Mouse (Mus musculus) limb, embryonic 13.5 days (tissue): ENCODE data around the gene Rapgef2. TPM values are rescaled to one million over a fixed set of nuclear protein-coding genes. Genes with fewer than 3 reads are reported as not detected.

Experiments used
- ATAC-seq: fragments of 200-750 bp; cut with Nextera tagmentation; 2 replicates; pipeline ENCODE4 v1.8.0; 2017; ENCODE audit warnings: low read depth, moderate number of reproducible peaks, moderate TSS enrichment; ENCODE audit not compliant: low FRiP score
- H3K27ac ChIP-seq: fragments of 300-500 bp; sonication (generic); 2 replicates; pipeline ENCODE4 v1.5.1; 2015; ENCODE audit warnings: inconsistent platforms, mild to moderate bottlenecking, moderate library complexity
- H3K27me3 ChIP-seq: fragments of 300-500 bp; sonication (generic); 2 replicates; pipeline ENCODE4 v1.6.1; 2015; ENCODE audit warnings: mild to moderate bottlenecking, inconsistent platforms
- H3K36me3 ChIP-seq: fragments of 300-500 bp; sonication (generic); 2 replicates; pipeline ENCODE4 v1.6.1; 2015; ENCODE audit warnings: inconsistent platforms, mild to moderate bottlenecking, moderate library complexity
- H3K4me1 ChIP-seq: fragments of 300-500 bp; sonication (generic); 2 replicates; pipeline ENCODE4 v1.6.1; 2015; ENCODE audit warnings: inconsistent platforms
- H3K4me2 ChIP-seq: fragments of 300-500 bp; sonication (generic); replicated peaks from 2 replicates; pipeline ENCODE4 v1.6.1; 2015; ENCODE audit warnings: inconsistent platforms, mild to moderate bottlenecking, moderate library complexity
- H3K4me3 ChIP-seq: fragments of 300-500 bp; sonication (generic); 2 replicates; pipeline ENCODE4 v1.5.1; 2015; ENCODE audit warnings: moderate library complexity, mild to moderate bottlenecking, inconsistent platforms
- H3K9ac ChIP-seq: fragments of 300-500 bp; sonication (generic); 2 replicates; pipeline ENCODE4 v1.6.1; 2015; ENCODE audit warnings: mild to moderate bottlenecking, inconsistent platforms
- H3K9me3 ChIP-seq: fragments of 300-500 bp; sonication (generic); 2 replicates; pipeline ENCODE4 v1.6.1; 2016; ENCODE audit warnings: inconsistent platforms
- WGBS: fragments of 180-500 bp; shearing (Covaris S2); methylation state at CpG from one replicate; pipeline ENCODE4 v1.1.7; 2015; 5-methylcytosine and 5-hydroxymethylcytosine counted together
- polyA plus RNA-seq: library from polyadenylated mRNA; unstranded; fragments of >200 nt; fragmentation: Nextera tagmentation; extraction: Ambion mirVana; gene quantifications from 2 replicates; pipeline ENCODE4 v1.2.1, GENCODE M21; 2015

Rapgef2 gene
- polyA plus RNA-seq, 1 experiment from 2014 or later: 7.0 TPM

DNA sequence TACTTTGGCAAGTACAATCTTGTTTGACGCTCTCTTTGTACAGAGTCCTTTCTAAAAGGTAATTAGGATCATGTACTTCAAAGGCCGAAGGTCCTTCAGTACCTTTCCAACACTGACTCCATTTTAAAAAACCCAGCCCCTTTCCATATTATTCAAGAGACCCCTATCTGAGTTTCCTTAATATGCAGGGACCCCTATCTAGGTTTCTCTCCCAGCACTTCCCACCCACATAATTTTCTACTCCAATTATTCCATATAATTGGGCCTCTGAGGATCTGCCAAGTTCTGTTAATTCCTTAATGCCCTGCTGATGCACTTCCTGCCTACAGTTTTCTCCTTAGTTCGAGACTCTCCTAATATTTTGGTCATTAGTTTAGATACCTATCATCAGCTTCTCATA lies 10.3 kb upstream of the Rapgef2 start:
- no peaks in the 10 kb centered on the region for H3K36me3 ChIP-seq
- 79% methylated on average over 3 of the region's 3 CpGs for WGBS
- no peak overlapping the region for H3K4me3 ChIP-seq
- no peaks in the 10 kb centered on the region for H3K4me1 ChIP-seq
- H3K9ac ChIP-seq: no peak overlapping the region
- H3K27me3 ChIP-seq: no peaks in the 10 kb centered on the region
- H3K27ac ChIP-seq: no peak overlapping the region
- H3K9me3 ChIP-seq: no peaks in the 10 kb centered on the region
- no peak overlapping the region for H3K4me2 ChIP-seq
- no peak for ATAC-seq

DNA sequence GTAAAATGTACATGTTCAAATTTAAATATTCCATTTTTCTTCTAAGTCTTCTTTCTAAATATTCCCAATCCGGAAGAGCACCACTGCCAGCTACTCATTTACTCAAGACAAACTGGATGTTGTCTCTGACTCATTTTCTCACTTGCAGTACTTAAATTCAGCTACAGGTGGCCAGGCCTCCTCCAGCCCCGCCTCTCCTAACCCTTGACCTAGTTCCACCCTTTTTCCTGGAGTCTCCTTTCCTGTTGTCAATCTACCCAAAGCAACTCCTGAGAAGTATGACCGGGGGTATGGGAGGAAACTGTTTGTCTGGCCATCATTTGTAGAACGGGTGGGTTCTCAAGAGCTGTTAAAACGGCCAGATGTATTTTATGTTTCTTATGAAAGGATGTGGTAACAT lies 9.7 kb upstream of the Rapgef2 start:
- ATAC-seq: no peak
- Histone ChIP-seq H3K9ac (no peak overlapping the region), H3K4me3 (no peak overlapping the region), H3K9me3 (no peaks in the 10 kb centered on the region), H3K36me3 (no peaks in the 10 kb centered on the region), H3K4me2 (no peak overlapping the region), H3K4me1 (no peaks in the 10 kb centered on the region), H3K27ac (no peak overlapping the region), H3K27me3 (no peaks in the 10 kb centered on the region)
- 63% methylated on average over 5 of the region's 5 CpGs for WGBS

DNA sequence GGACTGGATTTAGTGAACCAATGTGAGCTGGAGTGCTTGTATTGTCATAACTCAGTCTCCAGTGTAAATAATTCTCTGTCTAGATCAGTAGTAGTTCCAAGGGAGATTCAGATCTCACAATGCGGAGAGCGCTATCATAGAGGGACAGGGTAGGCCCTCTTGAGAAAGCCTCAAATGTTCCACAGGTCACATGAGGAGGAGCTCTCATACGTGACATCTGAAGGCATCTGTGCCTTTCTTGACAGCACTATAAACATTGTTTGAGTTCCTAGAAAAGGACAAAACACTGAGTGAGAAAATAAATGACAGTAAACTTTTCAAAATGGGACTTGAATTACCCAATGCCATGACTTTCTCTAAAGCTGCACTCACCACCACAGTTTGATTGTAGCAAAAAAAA lies 8.4 kb upstream of the Rapgef2 start:
- no peak for ATAC-seq
- 90% methylated on average over 3 of the region's 3 CpGs for whole genome bisulfite sequencing
- no peak overlapping the region for H3K9ac ChIP-seq

DNA sequence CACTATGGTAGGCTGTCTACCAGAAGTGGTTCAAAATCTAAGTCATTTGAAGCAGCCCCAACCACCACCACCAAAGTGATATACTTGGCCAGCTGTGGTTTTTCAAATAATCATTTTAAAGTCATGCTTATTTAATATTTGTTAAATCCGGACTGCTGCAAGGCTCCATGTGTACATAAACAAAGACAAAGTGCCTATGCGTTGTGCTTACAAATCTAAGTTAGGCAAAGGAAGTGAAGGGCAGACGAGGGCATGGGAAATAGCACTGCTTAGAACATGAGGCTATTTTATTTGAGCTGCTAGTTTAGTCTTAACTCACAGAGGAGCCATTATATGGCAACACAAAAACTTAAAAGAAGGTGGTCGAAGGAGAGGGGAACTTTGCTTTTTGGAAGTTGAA lies 6.7 kb upstream of the Rapgef2 start:
- Histone ChIP-seq H3K4me1 (peaks cover 2% of the 10 kb centered on the region; the same call in 1 of the 2 replicates), H3K4me3 (no peak overlapping the region), H3K27ac (no peak overlapping the region), H3K9ac (no peak overlapping the region), H3K27me3 (peaks cover 4% of the 10 kb centered on the region; the same call in 1 of the 2 replicates), H3K36me3 (no peaks in the 10 kb centered on the region), H3K9me3 (no peaks in the 10 kb centered on the region), H3K4me2 (no peak overlapping the region)
- no peak for ATAC-seq
- WGBS: 64% methylated on average over 4 of the region's 4 CpGs

More for the DNA sequence above, 8.4 kb upstream of the Rapgef2 start:
- Histone ChIP-seq H3K4me3 (no peak overlapping the region), H3K4me1 (no peaks in the 10 kb centered on the region), H3K4me2 (no peak overlapping the region), H3K27ac (no peak overlapping the region), H3K36me3 (no peaks in the 10 kb centered on the region), H3K9me3 (no peaks in the 10 kb centered on the region), H3K27me3 (no peaks in the 10 kb centered on the region)

DNA sequence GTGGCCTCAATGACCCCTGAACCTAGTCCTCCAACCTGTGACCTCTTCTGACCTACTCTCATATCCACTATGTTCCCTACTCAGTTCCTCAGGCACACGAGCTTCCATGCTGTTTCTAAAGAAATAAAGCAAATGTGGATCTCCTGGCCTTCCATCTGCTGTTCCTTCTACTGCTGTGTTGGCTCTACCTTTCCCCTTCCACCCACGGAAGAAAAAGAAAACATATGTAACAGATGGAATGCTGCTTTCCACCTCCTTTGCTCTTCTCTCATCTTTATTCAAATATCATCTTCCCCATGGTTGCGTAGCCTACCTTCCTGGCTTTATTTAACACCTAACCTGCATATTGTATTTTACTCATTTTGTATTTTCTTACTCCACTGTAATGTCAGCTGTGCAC lies 2.7 kb upstream of the Rapgef2 start:
- H3K27me3 ChIP-seq: peaks cover 4% of the 10 kb centered on the region; the same call in 1 of the 2 replicates
- H3K4me3 ChIP-seq: no peak overlapping the region
- H3K9me3 ChIP-seq: no peaks in the 10 kb centered on the region
- no peaks in the 10 kb centered on the region for H3K36me3 ChIP-seq
- peaks cover 23% of the 10 kb centered on the region for H3K4me1 ChIP-seq
- no peak for ATAC-seq
- H3K9ac ChIP-seq: no peak overlapping the region
- no peak overlapping the region for H3K4me2 ChIP-seq
- H3K27ac ChIP-seq: no peak overlapping the region
- WGBS: 73% methylated on average over 3 of the region's 3 CpGs

DNA sequence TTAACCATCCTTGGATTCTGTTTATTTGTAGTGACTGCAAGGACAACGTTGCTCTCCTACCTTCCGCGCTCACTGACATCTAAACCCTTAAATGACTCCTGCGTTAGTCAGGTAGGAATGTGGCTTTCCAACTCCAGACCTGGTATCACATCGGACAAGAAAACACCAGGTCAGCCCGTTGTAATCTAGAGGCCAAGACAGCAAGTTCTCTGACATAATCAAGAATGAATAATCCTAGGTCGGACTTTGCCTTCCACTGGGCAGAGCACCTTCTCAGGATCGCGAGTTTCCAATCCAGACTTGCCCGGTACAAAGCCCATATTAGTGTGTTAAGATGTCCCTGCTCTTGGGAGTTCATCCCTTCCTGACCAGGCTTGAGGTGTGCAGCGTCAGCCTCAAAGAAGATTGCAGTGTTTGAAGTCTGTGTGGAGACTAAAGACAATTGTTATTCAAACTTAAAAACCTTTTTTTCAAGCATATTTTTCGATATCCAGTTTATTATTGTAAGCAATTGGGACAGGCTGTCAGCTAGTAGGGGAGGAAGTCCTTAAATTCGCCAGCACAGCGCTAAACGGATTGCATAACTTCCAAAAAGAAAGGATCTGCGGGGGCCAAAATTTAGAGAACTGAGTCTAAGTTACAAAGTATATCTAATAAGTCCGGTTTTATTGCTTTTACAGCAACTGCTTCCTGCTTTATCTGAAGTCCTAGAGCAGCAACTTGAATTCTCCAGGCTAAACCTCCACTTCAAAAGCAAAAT lies 1.6 kb upstream of the Rapgef2 start:
- WGBS: 13% methylated on average over 17 of the region's 17 CpGs
- H3K9me3 ChIP-seq: no peaks in the 10 kb centered on the region
- peaks cover 4% of the 10 kb centered on the region; the same call in 1 of the 2 replicates for H3K27me3 ChIP-seq
- H3K4me3 ChIP-seq: peak overlapping the region; percentile 92
- no peaks in the 10 kb centered on the region for H3K36me3 ChIP-seq
- H3K4me1 ChIP-seq: peaks cover 34% of the 10 kb centered on the region
- H3K9ac ChIP-seq: peak overlapping the region; percentile 82
- H3K27ac ChIP-seq: no peak overlapping the region
- no peak for ATAC-seq
- peak overlapping the region; percentile 96 for H3K4me2 ChIP-seq

DNA sequence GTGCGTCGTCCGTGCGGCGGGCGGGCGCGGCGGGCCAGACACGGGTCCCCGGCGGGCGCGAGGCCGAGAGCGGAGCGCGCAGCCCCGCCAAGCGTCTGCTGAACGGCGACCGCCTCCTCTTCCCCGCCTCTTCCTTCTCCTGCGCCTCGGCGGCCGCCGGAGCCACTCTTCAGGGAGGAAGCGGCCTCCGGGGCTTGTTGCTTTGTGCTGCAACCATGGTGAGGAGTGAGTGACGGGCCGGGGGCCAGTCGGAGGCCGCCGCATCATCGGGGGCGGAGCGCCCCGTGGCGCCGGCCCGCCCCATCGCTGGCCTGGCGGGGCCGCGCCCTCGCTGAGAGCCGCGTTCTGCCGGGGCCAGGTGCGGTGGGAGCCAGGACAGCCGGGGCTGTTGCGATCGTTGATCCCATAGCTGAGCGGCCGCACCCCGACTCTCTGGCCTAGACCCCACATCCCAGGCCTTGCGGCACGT lies 825 bp upstream of the Rapgef2 start:
- Histone ChIP-seq H3K4me3 (peak overlapping the region; percentile 92), H3K4me1 (peaks cover 42% of the 10 kb centered on the region), H3K36me3 (no peaks in the 10 kb centered on the region), H3K27ac (peak overlapping the region; percentile 97), H3K9ac (peak overlapping the region; percentile 94), H3K27me3 (peaks cover 4% of the 10 kb centered on the region; the same call in 1 of the 2 replicates), H3K9me3 (no peaks in the 10 kb centered on the region), H3K4me2 (peak overlapping the region; percentile 96)
- under 1% methylated on average over 37 of the region's 60 CpGs for WGBS
- peak; percentile 98 for ATAC-seq

DNA sequence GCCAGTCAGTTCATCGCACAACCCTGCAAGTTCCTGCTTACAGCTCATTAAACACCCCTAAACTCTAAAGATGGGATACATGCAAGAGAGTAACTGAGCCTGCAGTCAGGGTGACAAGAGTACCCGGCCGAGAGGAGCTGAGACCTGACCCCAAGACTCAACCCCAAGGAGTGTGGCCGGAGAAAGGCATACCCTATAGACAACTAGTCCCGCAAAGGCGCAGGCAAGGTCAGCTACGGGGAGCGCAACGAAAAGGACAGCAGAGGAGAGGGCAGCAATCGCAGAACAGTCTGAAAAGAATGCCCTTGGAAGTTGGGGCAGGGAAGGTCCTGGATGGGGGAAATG lies 314 bp downstream of the Rapgef2 start:
- Histone ChIP-seq H3K27me3 (peaks cover 4% of the 10 kb centered on the region; the same call in 1 of the 2 replicates), H3K36me3 (no peaks in the 10 kb centered on the region), H3K4me1 (peaks cover 42% of the 10 kb centered on the region), H3K4me2 (peak overlapping the region; percentile 96), H3K9ac (peak overlapping the region; percentile 94), H3K9me3 (no peaks in the 10 kb centered on the region), H3K4me3 (peak overlapping the region; percentile 92), H3K27ac (peak overlapping the region; percentile 97)
- 0% methylated on average over 10 of the region's 10 CpGs for WGBS
- no peak for ATAC-seq

DNA sequence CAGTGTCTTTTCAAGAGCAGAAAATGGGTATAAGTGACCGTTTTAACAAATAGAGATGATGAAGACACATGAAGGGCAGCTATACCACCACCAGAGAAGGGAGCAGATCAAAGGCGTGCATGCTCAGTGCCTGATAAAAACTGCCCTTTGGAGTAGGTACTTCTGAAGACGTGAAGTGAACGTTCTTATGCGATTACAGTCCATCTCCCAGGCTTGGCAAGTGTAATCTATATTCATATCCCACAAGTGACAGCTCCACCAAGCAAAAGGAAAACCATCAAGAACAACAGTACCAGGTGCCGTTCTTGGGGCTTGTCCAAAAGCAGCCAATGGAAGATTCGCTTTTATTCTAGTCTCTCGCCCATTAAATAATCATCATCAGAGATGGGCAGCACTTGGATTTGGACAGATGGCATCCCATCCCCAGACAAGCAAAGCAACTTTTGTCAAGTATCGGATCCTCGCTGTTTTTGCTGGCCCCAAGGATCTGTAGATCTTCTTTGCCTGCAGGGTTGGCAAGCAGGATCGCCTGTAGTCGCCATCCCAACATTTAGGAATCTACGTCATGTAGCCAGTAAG lies 1.1 kb downstream of the Rapgef2 start:
- no peak for ATAC-seq
- WGBS: 69% methylated on average over 13 of the region's 13 CpGs
- peak overlapping the region; percentile 92 for H3K4me3 ChIP-seq
- H3K27me3 ChIP-seq: peaks cover 4% of the 10 kb centered on the region; the same call in 1 of the 2 replicates
- peaks cover 42% of the 10 kb centered on the region for H3K4me1 ChIP-seq
- peak overlapping the region; percentile 94 for H3K9ac ChIP-seq
- no peak overlapping the region for H3K27ac ChIP-seq
- H3K9me3 ChIP-seq: no peaks in the 10 kb centered on the region
- H3K4me2 ChIP-seq: peak overlapping the region; percentile 96
- H3K36me3 ChIP-seq: no peaks in the 10 kb centered on the region

DNA sequence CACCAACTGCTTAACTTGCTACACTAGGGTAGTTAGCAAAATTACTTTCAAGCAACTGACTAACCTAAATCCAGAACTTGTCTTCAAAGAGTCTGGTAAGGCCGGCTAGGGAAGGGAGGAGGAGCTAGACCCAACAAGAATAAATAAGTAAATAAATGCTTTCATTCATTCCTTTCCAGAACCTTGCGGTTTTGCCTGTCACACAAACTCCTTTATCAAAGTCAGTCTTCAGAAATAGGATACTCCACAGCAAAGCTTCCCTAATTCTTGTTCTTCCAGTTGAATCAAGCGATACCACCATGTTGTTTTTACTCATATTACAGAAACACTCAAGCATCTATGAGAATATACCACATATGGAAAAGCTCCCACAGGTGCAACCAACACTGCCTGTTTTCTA lies 2.3 kb downstream of the Rapgef2 start:
- H3K27ac ChIP-seq: no peak overlapping the region
- H3K4me1 ChIP-seq: peaks cover 42% of the 10 kb centered on the region
- peak overlapping the region; percentile 96 for H3K4me2 ChIP-seq
- H3K9ac ChIP-seq: peak overlapping the region; percentile 3; the same call in 1 of the 2 replicates
- 0 out of 2 replicates have a peak overlapping the region, but pooled peaks have one; percentile 92 for H3K4me3 ChIP-seq
- H3K27me3 ChIP-seq: peaks cover 2% of the 10 kb centered on the region; the same call in 1 of the 2 replicates
- ATAC-seq: no peak
- 62% methylated on average over 3 of the region's 3 CpGs for WGBS
- no peaks in the 10 kb centered on the region for H3K36me3 ChIP-seq
- H3K9me3 ChIP-seq: no peaks in the 10 kb centered on the region

DNA sequence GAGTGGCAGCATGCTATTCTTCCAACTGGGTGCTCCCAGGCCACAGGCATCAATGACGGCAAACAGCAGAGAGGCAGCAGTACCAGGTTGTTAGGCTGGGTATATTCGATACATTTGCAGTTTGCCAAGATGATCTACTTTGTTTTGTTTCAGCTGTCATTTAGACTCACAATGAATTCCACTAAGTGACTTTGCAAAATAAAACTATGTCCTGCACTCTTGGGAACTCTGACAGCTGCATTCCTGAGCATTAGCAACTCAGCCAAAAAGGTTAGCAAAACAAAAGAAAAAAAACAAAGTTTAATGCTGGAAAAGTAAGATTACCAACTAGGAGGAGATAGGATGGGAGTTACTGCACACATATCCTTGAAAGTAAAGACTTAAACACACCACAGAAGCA lies 3.3 kb downstream of the Rapgef2 start:
- Histone ChIP-seq H3K9me3 (no peaks in the 10 kb centered on the region), H3K9ac (no peak overlapping the region), H3K27me3 (no peaks in the 10 kb centered on the region), H3K36me3 (no peaks in the 10 kb centered on the region), H3K4me2 (no peak overlapping the region), H3K27ac (no peak overlapping the region), H3K4me3 (no peak overlapping the region), H3K4me1 (peaks cover 40% of the 10 kb centered on the region)
- no peak for ATAC-seq
- 49% methylated on average over 2 of the region's 2 CpGs for WGBS

DNA sequence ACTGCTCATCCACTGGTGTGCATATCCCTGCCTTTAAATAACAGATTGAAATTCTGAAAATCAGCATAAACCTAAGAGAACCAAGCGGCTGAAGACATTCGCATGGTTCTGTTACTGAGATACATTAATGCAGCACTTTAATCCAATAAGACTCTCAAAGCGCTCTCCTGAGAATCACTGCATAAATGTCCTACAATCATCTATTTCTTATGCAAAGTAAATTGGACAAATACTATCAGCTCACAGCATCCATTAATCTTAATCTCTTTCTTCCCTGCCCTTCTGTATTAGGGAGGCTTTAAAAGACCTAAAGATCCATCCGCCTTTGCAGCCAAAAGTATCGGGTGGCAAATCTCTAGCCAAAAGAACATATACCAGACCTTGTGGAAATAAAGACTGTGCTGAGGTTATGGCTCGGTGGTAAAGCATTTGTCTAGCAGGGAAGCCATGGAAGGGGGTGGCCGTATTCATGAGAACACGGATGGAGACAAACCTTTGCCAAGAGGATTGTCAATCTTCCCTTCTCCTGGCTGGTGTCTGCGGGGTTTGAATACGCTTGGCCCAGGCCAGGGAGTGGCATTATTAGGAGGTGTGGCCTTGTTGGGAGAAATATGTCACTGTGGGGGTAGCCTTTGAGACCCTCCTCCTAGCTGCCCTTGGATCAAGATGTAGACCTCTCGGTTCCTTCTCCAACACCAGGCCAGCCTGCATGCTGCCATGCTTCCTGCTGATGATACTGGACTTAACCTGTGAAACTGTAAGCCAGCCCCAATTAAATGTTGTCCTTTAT lies 10.3 kb downstream of the Rapgef2 start:
- Histone ChIP-seq H3K27me3 (no peaks in the 10 kb centered on the region), H3K27ac (no peak overlapping the region), H3K4me1 (peaks cover 26% of the 10 kb centered on the region), H3K9ac (no peak overlapping the region), H3K4me2 (no peak overlapping the region), H3K36me3 (no peaks in the 10 kb centered on the region), H3K9me3 (no peaks in the 10 kb centered on the region), H3K4me3 (no peak overlapping the region)
- WGBS: 82% methylated on average over 11 of the region's 11 CpGs
- no peak for ATAC-seq
